Mouse (Mus musculus) CH12.LX (cell line): Measurements from ENCODE around the gene Cyp2w1. TPM values are rescaled to one million over a fixed set of nuclear protein-coding genes. Genes with fewer than 3 reads are reported as not detected.

Source experiments
- DNase-seq: peaks from one replicate; pipeline ENCODE4 v3.0.0-alpha.2; 2013; ENCODE audit errors: extremely low read depth
- H3K27ac ChIP-seq: 2 replicates; pipeline ENCODE4 v1.5.1; 2012; ENCODE audit warnings: low read depth, mild to moderate bottlenecking, control low read depth, moderate library complexity; ENCODE audit not compliant: insufficient read depth
- H3K27me3 ChIP-seq: replicated peaks from 2 replicates; pipeline ENCODE3; 2012; ENCODE audit warnings: inconsistent platforms
- H3K36me3 ChIP-seq, 2 experiments: replicated peaks in 1 of 2; 2 replicates each; pipeline versions ENCODE3 to v1.6.1; 2012; ENCODE audit warnings: inconsistent platforms in 1 of 2, low read length in 1 of 2, mild to moderate bottlenecking in 1 of 2, mixed read lengths in 1 of 2, moderate library complexity in 1 of 2; ENCODE audit not compliant: control insufficient read depth in 1 of 2, insufficient read depth in 1 of 2
- H3K4me1 ChIP-seq, 2 experiments: 2 replicates each; pipeline ENCODE4 v1.6.1; 2012; ENCODE audit warnings: inconsistent platforms in 1 of 2, moderate library complexity in 1 of 2; ENCODE audit not compliant: insufficient read depth in 2 of 2, control insufficient read depth in 1 of 2
- H3K4me2 ChIP-seq: 2 replicates; pipeline ENCODE4 v1.6.1; 2012; ENCODE audit warnings: low read depth, mild to moderate bottlenecking, control low read depth; ENCODE audit not compliant: poor library complexity, insufficient read depth, severe bottlenecking
- H3K4me3 ChIP-seq, 3 experiments: fragments of 150-350 bp in 1 of 3; sonication (generic) in 1 of 3; replicated peaks in 1 of 3; 2 replicates each; pipeline versions ENCODE3 to v1.5.1; 2011 to 2012; ENCODE audit warnings: low read depth in 2 of 3, low read length in 2 of 3, mild to moderate bottlenecking in 2 of 3, moderate library complexity in 2 of 3, control low read depth in 1 of 3, improper control_type of control experiment in 1 of 3, inconsistent platforms in 1 of 3, mixed read lengths in 1 of 3; ENCODE audit not compliant: poor library complexity in 1 of 3
- H3K79me2 ChIP-seq: replicated peaks from 2 replicates; pipeline ENCODE4 v1.6.1; 2012; ENCODE audit warnings: mild to moderate bottlenecking, moderate library complexity; ENCODE audit not compliant: control insufficient read depth, poor library complexity, insufficient read depth, severe bottlenecking; ENCODE audit errors: extremely low read depth
- H3K9ac ChIP-seq: 2 replicates; pipeline ENCODE4 v1.6.1; 2012; ENCODE audit warnings: low read depth, mild to moderate bottlenecking, control low read depth, moderate library complexity; ENCODE audit not compliant: insufficient read depth
- H3K9me3 ChIP-seq: replicated peaks from 2 replicates; pipeline ENCODE3; 2012; ENCODE audit warnings: low read length, inconsistent platforms, mixed read lengths
- CHD1 ChIP-seq: IDR thresholded peaks from 2 replicates; pipeline ENCODE4 v1.6.1; 2012; ENCODE audit warnings: low read depth, low read length, improper control_type of control experiment, inconsistent platforms
- CHD2 ChIP-seq: IDR thresholded peaks from 2 replicates; pipeline ENCODE4 v1.6.1; 2011; ENCODE audit warnings: low read length, improper control_type of control experiment
- E2F4 ChIP-seq: IDR thresholded peaks from 2 replicates; pipeline ENCODE4 v1.6.1; 2011; ENCODE audit warnings: low read depth, low read length, improper control_type of control experiment; ENCODE audit not compliant: insufficient replicate concordance
- ELF1 ChIP-seq: IDR thresholded peaks from 2 replicates; pipeline ENCODE4 v1.6.1; 2014; ENCODE audit warnings: low read depth, mild to moderate bottlenecking, inconsistent platforms, low read length, improper control_type of control experiment
- EP300 ChIP-seq: IDR thresholded peaks from 2 replicates; pipeline ENCODE4 v1.6.1; 2011; ENCODE audit warnings: low read length, improper control_type of control experiment
- ETS1 ChIP-seq: conservative IDR thresholded peaks from 2 replicates; pipeline ENCODE4 v1.6.1; 2012; ENCODE audit warnings: low read depth, mild to moderate bottlenecking, inconsistent platforms, low read length, improper control_type of control experiment, moderate library complexity
- GABPA ChIP-seq: IDR thresholded peaks from 2 replicates; pipeline ENCODE4 v1.6.1; 2012; ENCODE audit warnings: low read depth, low read length, improper control_type of control experiment, inconsistent platforms; ENCODE audit not compliant: insufficient replicate concordance
- HCFC1 ChIP-seq: IDR thresholded peaks from 2 replicates; pipeline ENCODE4 v1.6.1; 2012; ENCODE audit warnings: low read depth, mild to moderate bottlenecking, inconsistent platforms, low read length, improper control_type of control experiment
- MAFK ChIP-seq: IDR thresholded peaks from 2 replicates; pipeline ENCODE4 v1.6.1; 2011; ENCODE audit warnings: low read length, improper control_type of control experiment; ENCODE audit not compliant: insufficient replicate concordance
- MAZ ChIP-seq: IDR thresholded peaks from 2 replicates; pipeline ENCODE4 v1.6.1; 2012; ENCODE audit warnings: low read depth, mild to moderate bottlenecking, inconsistent platforms, low read length, improper control_type of control experiment, moderate library complexity
- MXI1 ChIP-seq: IDR thresholded peaks from 2 replicates; pipeline ENCODE4 v1.6.1; 2011; ENCODE audit warnings: mild to moderate bottlenecking, low read depth, low read length, improper control_type of control experiment
- MYC ChIP-seq: IDR thresholded peaks from 2 replicates; pipeline ENCODE4 v1.6.1; 2011; ENCODE audit warnings: low read depth, mild to moderate bottlenecking, improper control_type of control experiment, low read length
- NELFE ChIP-seq: IDR thresholded peaks from 2 replicates; pipeline ENCODE4 v1.6.1; 2011; ENCODE audit warnings: low read depth, low read length, improper control_type of control experiment
- POLR2AphosphoS2 ChIP-seq: IDR thresholded peaks from 2 replicates; pipeline ENCODE4 v1.6.1; 2011; ENCODE audit warnings: low read depth, low read length, improper control_type of control experiment
- RAD21 ChIP-seq: IDR thresholded peaks from 2 replicates; pipeline ENCODE4 v1.6.1; 2011; ENCODE audit warnings: low read depth, mild to moderate bottlenecking, low read length, improper control_type of control experiment, moderate library complexity
- RCOR1 ChIP-seq: conservative IDR thresholded peaks from 2 replicates; pipeline ENCODE4 v1.6.1; 2012; ENCODE audit warnings: low read depth, mild to moderate bottlenecking, inconsistent platforms, low read length, improper control_type of control experiment
- TBP ChIP-seq: conservative IDR thresholded peaks from 2 replicates; pipeline ENCODE4 v1.6.1; 2011; ENCODE audit warnings: low read depth, low read length, improper control_type of control experiment
- TCF12 ChIP-seq: IDR thresholded peaks from 2 replicates; pipeline ENCODE4 v1.6.1; 2014; ENCODE audit warnings: low read depth, mild to moderate bottlenecking, inconsistent platforms, low read length, improper control_type of control experiment
- UBTF ChIP-seq: IDR thresholded peaks from 2 replicates; pipeline ENCODE4 v1.6.1; 2012; ENCODE audit warnings: low read depth, mild to moderate bottlenecking, inconsistent platforms, low read length, improper control_type of control experiment, moderate library complexity
- USF2 ChIP-seq: conservative IDR thresholded peaks from 2 replicates; pipeline ENCODE4 v1.6.1; 2011; ENCODE audit warnings: low read depth, low read length, improper control_type of control experiment
- ZKSCAN1 ChIP-seq: IDR thresholded peaks from 2 replicates; pipeline ENCODE4 v1.6.1; 2012; ENCODE audit warnings: low read depth, inconsistent platforms, low read length, improper control_type of control experiment, borderline replicate concordance
- ZNF384 ChIP-seq: IDR thresholded peaks from 2 replicates; pipeline ENCODE4 v1.6.1; 2012; ENCODE audit warnings: low read depth, low read length, improper control_type of control experiment, inconsistent platforms
- dilution Hi-C: fragments of 300-500 bp; cut with MboI; formaldehyde crosslinking; loops from 2 replicates; pipeline ENCODE4 v1.14.3; 2020; ENCODE audit warnings: low sequenced_read_pairs; ENCODE audit not compliant: extremely low pct_unique_long_range_greater_than_20kb, extremely low pct_ligation_motif_present
- in situ Hi-C: fragments of 300-500 bp; cut with MboI; formaldehyde crosslinking; loops from 3 replicates; pipeline ENCODE4 v1.14.3; 2019; ENCODE audit warnings: low sequenced_read_pairs, low pct_ligation_motif_present, low pct_unique_long_range_greater_than_20kb, mixed read lengths
- polyA plus RNA-seq: library from polyadenylated mRNA; unstranded; fragments of >175 nt; gene quantifications from 2 replicates; pipeline ENCODE4 v1.2.1, GENCODE M21; 2012; ENCODE audit warnings: low read depth; ENCODE audit not compliant: insufficient read length
- total RNA-seq, 2 experiments: library from RNA; depleted of rRNA; stranded (reverse); fragments of 300-350 nt in 1 of 2; fragments of >200 nt in 1 of 2; gene quantifications; 2 replicates each; pipeline ENCODE4 v1.2.3; 2012 to 2014

Gene Cyp2w1
- total and polyA plus RNA-seq, 3 experiments, result not detected

DNA sequence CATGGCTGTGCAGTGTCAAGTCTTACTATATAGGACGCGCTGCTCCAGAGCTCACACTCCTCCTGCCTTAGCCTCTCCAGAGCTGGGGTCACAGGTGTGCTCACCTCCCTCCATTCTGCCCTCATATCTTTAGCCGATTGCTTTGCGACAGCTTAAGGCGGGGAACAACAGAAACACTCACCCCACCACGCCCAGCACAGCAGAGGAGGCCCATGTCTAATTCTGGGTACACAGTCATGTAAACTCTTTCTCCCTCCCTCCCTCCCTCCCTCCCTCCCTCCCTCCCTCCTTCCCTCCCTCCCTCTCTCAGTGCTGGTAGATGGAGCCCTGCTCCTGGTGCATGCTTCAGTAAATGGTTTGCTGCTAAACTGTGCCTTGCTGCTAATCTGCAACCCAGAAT lies 2.7 kb upstream of the Cyp2w1 start:
- Histone ChIP-seq H3K4me2 (no peak overlapping the region), H3K4me1 (peaks cover 18 to 32% of the 10 kb centered on the region in 2 experiments)
- DNase-seq, result no peak

DNA sequence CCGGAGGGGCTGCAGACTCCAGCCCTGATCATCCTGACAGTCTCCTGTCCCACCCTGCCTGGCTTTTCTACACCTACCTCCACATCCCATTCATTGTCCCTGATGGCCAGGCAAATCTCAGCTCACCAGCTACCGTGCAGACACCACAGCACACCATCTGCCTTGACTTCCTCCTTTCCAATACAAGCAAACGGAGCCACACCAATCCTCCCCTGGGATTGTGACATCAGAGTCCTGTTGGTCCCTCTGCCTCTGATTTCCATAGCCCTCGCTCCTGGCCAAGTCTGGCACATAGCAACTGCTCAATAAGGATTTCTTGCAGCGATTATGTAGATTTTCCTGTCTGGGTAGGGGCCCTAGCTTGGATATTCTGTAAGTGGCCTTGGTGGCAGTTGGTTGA lies 1.3 kb upstream of the Cyp2w1 start, which contains the start of gene Cox19:
Cox19 (minus strand) TSS at position 285 of the 400 bp plus-strand sequence.
- Histone ChIP-seq H3K9me3 (no peaks in the 10 kb centered on the region), H3K4me1 (peaks cover 18 to 26% of the 10 kb centered on the region in 2 experiments), H3K9ac (no peak within 1 kb of the TSS), H3K4me2 (peak within 1 kb of the TSS; percentile 27; the same call in 1 of the 2 replicates), H3K79me2 (no peaks in the 10 kb centered on the region), H3K27ac (no peak within 1 kb of the TSS), H3K36me3 (no peaks in the 10 kb centered on the region), H3K27me3 (peaks cover 8% of the 10 kb centered on the region), H3K4me3 (no peak within 1 kb of the TSS)
- in situ Hi-C loops (loop anchor here (25.0 kb wide), 1 partner anchor 111 kb away; the partner anchor contains the start of gene 3110082I17Rik), dilution Hi-C loops (no loop called here)
- DNase-seq, result peak; percentile 74
- TF ChIP-seq MAFK (no peak), E2F4 (no peak), RCOR1 (no peak), TBP (no peak), HCFC1 (no peak), ZNF384 (no peak), ZKSCAN1 (no peak), RAD21 (no peak), NELFE (no peak), TCF12 (no peak), MYC (no peak), MAZ (no peak), USF2 (no peak), EP300 (no peak), MXI1 (no peak), POLR2AphosphoS2 (no peak)

More for the DNA sequence above, 2.7 kb upstream of the Cyp2w1 start:
- TF ChIP-seq MAZ (no peak), ELF1 (no peak), ETS1 (no peak), MYC (no peak), CHD2 (no peak), UBTF (no peak), CHD1 (no peak), GABPA (no peak)
- no peaks in the 10 kb centered on the region for H3K79me2 ChIP-seq
- dilution Hi-C loops (no loop called here), in situ Hi-C loops (loop anchor here (25.0 kb wide), 1 partner anchor 113 kb away; the partner anchor contains the start of gene 3110082I17Rik)
- no peaks in the 10 kb centered on the region for H3K36me3 ChIP-seq
- no peak overlapping the region for H3K9ac ChIP-seq
- no peak overlapping the region for H3K27ac ChIP-seq
- no peak overlapping the region for H3K4me3 ChIP-seq
- peaks cover 12% of the 10 kb centered on the region for H3K27me3 ChIP-seq
- H3K9me3 ChIP-seq, result no peaks in the 10 kb centered on the region
